Mouse (Mus musculus) B cell, adult 2 months (primary cell): ENCODE results near the gene 1700061G19Rik.

ENCODE experiments used
- DNase-seq, 2 experiments: peaks; one replicate each; pipeline ENCODE4 v3.0.0; 2022

The 1700061G19Rik gene

GRCm38 (mm10) chr17:56874936-56875651, at the start of gene 1700061G19Rik:
Gene 1700061G19Rik (plus strand): TSS chr17:56875477.
- no peak for DNase-seq

DNA sequence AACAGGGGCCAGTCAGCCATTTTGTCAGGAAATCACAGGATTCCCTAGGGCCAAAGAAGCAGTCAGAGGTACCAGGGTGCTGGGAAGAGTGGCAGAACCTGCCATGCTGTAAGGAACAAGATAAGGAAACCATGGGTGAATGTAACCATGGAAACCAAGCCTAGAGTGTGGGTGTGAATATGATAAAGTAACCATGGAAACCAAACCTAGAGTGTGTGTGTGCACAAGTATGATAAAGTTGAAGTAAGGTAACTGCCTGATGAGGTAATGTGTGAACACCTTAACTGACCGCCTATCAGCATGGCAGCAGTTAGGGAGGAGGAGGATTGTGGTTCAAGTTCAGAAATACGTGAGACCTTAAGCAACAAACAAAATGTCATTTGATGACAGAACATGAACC, 48.6 kb upstream of the 1700061G19Rik start:
- no peak for DNase-seq

DNA sequence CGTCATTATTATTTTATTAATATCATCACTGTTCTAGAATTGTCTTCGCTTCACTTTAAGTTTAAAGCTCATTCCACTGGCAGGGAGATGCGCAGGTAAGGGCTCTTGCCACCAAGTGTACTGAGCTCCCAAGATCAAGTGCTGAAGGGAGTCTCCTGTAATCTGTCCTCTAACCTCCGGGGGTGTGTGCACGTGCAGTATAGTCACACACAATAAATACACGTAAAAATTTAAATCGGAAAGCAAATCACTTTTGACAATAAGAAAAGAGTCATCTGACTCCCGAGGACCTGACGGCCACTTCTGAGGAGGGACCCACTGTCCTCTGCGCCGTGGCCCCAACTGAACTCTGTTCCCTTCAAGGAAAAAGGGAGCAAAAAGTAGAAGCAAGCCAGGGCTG, 46.1 kb upstream of the 1700061G19Rik start:
- no peak for DNase-seq

DNA sequence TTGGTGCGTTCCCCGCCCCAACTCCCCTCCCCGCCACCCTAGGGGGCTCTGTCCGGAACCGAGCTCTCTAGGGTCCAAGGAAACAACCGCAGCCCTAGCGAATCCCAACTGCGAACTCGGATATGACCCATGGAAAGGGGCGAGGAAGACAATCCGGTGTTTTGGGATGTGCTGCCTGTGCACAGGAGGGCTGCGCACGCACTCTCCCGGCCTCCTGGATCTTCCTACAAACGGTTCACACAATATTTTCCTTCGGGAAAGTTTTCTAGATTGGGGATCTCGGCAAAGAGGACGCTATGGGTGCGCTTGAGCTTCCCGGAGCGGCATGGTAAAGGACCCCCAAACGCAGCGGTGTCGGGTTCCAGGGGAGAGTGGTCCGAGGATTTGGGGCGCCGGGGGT, 45.5 kb upstream of the 1700061G19Rik start:
- no peak for DNase-seq

DNA sequence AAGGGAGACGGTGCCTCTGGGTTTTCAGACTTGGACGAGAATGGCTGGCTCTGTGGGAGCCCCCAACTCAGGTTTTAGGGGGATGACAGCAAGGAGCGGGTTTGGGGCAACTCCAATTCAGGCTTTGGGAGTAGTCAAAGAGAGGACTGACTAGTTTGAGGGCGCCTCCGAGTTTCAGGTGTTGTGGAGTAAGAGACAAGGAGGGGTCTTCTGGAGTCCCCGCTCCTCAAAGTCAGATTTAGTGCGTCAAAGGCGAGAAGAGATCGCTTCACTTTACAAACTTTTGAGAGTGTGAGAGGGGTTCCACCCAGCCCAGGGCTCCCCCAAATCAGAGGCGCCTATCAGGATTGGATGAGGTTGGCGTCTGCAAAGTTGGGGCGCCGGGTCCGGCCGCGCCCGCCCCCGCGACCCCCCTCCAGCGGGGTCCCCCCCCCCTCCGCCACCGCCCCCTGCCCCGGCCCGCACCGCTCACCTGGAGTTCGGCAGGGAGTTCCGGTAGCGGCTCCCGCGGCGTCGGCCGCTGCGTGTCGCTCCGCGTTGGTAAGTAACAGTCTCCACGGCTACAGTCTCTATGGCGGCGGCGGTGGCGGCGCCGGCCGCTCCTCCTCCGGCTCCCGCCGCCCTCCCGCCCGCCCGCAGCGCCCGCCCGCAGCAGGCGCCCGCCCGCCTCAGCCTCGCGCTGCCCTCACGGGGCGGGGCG, 44.7 kb upstream of the 1700061G19Rik start, which contains the start of gene Rfx2:
Gene Rfx2, minus strand, starts transcription at position 603 of the 700 bp plus-strand sequence.
- DNase-seq: peak in 1 of 2 experiments; percentile 47

- DNase-seq: peak; percentile 99
These were observed 44.0 kb upstream of the 1700061G19Rik start for GRCm38 (mm10) chr17:56831111-56831816.

DNA sequence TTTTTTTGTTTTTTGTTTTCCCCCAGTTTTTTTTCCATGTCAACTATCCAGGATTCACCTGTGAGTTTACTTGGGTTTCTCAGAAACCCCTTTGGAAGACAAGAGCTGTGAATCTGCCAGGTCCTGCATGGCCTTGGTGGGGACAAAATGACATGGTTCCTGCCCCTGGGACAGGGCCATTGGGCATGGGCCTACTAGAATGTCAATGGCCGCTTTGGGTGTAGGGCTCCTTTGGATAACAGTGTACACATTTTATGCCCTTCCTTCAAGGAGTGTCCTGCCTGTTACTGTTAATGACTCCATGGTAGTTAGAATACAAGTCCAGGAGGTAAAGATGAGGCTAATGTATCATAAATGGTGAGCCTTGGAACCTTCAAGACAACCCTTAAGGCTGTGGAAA, 42.4 kb upstream of the 1700061G19Rik start:
- no peak for DNase-seq

DNA sequence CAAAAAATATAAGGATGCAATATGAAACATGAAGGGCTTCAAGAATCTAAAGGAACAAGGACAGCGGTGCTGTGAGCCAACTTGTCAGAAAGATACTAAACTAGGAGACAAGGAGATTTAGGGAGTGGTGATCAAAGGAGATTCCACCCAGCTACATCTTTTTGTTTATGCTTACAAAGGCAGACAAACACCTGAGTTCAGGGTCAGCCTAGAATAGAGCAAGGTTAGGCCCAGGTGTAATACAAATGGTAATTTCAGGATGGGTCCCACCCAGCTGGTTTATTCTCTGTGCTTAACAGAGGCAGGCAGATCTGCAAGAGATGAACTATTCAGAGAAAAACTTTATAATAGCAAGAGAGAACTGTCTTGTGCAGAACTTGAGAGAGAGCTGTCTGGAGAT, 41.9 kb upstream of the 1700061G19Rik start:
- DNase-seq: no peak

DNA sequence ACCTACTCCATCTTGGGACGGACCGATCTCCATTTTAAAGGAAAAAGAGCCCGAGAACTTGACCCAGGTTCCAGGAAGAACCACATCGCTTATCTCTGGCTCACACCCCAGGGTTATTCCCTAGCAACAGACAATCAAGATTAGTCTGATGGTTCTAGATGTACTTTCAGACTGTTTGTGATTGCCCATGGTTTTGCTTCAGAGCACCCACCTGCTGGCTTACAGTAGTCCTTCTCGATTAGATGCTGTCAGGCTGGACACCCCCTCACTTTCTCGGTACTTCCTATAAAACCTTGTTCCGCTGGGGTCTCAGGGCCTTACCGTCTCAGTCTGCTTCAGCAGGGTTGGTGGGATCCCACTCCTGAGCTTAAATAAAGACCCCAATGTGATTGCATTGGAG, 38.9 kb upstream of the 1700061G19Rik start:
- DNase-seq: peak; percentile 31 to 37

DNA sequence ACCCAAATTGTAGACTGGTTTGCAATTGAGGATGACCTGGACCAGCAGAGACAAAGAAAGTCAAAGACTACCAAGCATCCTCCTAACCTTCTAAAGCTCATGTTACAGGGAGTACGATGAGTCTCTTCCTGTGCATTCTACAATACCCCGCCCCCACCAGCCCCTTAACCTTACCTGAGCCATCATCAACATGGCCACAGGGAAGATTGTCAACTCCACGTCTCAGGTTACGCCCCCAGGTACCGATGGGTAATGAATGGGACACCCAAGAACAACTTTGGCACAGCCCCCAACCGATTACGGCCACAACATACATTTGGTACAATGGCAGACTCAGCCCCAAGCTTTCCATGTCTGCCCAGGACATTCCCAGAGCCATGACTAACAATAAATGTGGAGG, 34.8 kb upstream of the 1700061G19Rik start:
- no peak for DNase-seq

- no peak for DNase-seq
These were observed 33.1 kb upstream of the 1700061G19Rik start for GRCm38 (mm10) chr17:56842173-56842572.

- no peak for DNase-seq
These were observed 31.6 kb upstream of the 1700061G19Rik start for GRCm38 (mm10) chr17:56843678-56844077.

GRCm38 (mm10) chr17:56848785-56849184, 26.5 kb upstream of the 1700061G19Rik start:
- no peak for DNase-seq

DNA sequence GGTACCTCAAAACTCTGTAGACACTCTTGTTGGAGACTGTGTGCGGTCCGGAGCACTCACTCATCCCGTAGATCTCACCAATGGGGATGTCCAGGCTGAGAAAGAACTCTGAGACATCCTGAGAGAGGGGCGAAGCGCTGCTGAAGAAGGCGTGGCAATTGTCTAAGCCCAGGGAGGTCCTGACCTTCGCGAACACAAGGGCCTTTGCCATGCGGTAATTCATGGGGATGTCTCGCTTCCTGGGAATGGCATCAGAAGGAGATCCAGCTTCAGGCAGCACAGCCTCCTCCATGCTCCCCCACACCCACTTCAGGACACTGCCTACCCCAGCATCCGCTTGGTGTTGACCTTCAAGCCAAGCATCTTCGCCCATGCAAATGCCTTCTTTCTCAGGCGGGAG, 25.6 kb upstream of the 1700061G19Rik start:
- no peak for DNase-seq

- no peak for DNase-seq
These were observed 24.1 kb upstream of the 1700061G19Rik start for GRCm38 (mm10) chr17:56851167-56851566.

DNA sequence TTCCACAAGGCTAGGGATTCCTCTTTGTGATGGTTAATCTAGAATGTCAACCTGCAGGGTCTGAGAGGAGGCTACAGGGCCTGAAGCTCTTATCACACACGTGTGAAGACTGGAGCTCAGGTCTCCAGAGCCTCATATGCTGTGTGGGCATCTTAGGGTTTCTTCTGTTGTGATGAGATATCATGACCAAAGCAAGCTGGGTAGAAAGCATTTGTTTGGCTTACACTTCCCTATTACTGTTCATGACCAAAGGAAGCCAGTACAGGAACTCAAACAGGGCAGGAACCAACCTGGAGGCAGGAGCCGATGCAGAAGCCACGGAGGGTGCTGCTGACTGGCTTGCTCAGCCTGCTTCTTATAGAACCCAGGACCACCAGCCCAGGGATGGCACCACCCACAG, 19.9 kb upstream of the 1700061G19Rik start:
- DNase-seq: no peak

- DNase-seq: peak; percentile 83
These were observed 17.1 kb upstream of the 1700061G19Rik start for GRCm38 (mm10) chr17:56858216-56858615.

- peak in 1 of 2 experiments; percentile 14 for DNase-seq
These were observed 16.4 kb upstream of the 1700061G19Rik start for GRCm38 (mm10) chr17:56858922-56859321.

DNA sequence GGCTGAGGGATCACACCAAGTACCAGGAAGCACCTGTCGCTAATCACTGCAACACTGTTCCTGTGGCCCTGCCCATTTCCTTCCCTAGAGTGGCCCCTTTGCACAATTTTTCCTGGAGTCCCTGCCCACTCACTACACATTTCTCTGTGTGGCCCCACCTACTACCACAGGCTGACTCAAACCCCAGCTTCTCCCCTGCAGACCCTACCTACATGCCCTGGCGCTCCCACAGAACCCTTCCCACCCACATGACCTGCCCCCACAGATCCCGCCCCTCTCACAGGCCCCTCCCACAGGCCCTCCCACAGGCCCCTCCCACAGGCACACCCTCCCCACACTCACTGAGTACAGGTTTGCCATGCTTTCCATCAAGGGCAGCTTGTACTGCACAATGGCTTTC, 14.1 kb upstream of the 1700061G19Rik start:
- no peak for DNase-seq

DNA sequence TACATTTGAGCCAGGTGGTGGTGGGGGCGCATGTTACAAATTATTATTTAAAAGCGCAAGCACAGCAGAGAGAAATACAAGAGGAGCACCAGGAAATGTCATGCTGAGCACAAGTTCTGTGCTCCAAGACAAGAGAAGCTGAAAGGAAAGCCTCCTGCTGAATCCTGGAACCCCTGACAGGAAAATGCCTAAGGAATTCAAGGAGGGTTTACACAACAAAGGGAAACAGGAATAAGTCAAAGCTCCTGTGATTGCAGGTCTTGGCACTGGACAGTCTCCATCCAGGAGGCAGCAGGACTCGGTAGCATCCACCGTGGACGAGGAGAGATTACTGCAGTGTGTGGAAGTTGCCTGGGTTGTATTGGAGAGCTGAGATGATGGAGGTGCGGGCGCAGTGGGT, 9.2 kb upstream of the 1700061G19Rik start:
- DNase-seq: no peak

DNA sequence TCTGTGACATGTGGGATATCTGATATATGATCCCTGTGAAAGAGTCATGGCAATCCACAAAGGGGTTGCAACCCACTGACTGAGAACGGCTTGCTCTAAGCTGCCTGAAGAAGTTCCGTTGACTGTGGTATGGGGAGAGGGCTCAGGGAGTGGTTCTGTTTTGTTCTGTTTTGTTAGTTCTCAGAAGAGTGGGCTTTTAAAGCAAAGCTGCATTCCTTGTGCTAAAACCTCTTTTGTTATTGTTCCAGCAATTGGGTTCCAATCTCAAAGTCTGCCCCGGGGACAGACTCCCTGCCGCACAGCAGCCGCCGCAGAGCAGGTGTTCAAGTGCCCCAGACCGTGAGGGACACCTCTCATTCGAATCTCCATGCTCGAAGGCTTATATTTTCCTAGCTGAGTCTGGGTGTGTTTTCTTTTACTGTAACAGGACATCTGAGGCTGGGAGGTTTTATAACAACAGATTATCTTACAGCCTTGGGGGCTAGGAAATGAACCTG, 5.7 kb upstream of the 1700061G19Rik start:
- DNase-seq: no peak

DNA sequence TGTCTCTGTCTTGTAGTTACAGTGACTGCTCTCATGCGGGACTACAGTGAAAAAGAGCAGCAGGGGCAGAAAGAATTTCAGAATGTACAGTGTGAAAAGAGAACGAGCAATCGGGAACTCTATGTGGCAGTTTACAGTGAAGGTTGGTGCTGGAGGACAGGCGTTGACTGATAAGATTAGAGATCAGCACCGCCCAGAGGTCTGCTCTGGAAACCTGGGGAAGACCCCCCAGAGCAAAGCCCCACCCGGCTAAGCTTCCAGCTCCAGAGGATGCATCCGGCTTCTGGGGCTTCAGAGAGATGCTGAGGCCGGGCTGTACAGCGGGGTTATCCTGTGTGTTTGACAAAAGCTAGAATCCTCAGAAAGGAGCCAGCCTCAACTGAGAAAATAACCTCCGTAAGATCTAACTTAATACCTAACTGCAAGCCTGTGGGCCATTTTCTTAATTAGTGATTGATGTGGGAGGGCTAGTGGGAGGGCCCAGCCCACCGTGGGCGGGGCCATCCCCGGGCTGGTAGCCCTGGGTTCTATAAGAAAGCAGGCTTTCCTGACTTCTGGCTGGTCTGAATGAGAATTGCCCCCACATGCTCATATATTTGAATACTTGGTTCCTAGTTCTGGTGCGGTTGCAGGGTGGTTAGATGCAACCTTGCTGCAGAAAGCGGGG, 4.9 kb upstream of the 1700061G19Rik start:
- DNase-seq: no peak

DNA sequence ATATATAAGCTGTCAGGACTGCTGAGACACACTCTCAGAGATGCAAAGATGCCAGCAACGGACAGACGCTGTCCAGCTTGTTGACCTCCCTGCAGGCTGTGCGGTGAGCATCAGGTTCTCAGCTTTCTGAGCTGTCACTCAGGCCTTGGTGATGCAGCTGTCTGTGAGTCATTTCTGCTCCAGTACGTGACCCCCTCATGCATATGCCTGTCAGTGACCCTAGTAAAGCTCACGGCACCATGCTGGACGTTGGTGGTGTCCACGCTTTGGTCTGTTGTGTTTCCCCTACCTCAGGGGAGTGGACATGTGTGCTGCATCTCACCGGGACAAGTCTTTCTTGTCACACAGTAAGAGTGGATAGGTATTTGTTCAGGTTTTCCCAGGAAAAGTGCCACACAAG, 3.5 kb upstream of the 1700061G19Rik start:
- DNase-seq: no peak
